Mouse (Mus musculus): ENCODE measurements around the gene Gm6657. TPM values are rescaled to one million over a fixed set of nuclear protein-coding genes. Genes with fewer than 3 reads are reported as not detected.

Gm6657 gene
- not detected for polyA plus RNA-seq (2015; fragmentation: Illumina TruSeq; extraction: RNeasy Lipid Tissue Mini Kit (QIAGEN cat#74804); ENCODE audit: low read depth, low replicate concordance)

DNA sequence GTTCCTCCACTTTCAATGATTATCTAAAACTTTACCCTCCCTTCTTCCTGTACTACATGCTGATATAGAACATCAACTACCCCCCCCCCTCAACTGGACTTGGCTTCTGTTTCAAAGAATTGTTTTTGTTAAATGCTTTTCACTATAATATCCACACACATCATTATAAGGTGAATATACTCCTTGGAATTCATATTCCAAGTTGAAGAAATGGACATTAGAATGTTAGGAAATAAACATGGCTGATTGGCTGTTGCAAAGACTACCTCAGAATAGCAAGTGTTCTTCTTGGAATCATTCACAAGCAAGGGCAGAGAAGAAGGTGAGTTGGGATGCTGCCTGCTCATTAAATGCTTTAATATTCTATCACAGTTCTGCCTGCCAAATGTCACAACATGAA lies at the start of gene Gm6657:
Gene Gm6657, plus strand, starts transcription at position 301 of the 400 bp plus-strand sequence.

DNA sequence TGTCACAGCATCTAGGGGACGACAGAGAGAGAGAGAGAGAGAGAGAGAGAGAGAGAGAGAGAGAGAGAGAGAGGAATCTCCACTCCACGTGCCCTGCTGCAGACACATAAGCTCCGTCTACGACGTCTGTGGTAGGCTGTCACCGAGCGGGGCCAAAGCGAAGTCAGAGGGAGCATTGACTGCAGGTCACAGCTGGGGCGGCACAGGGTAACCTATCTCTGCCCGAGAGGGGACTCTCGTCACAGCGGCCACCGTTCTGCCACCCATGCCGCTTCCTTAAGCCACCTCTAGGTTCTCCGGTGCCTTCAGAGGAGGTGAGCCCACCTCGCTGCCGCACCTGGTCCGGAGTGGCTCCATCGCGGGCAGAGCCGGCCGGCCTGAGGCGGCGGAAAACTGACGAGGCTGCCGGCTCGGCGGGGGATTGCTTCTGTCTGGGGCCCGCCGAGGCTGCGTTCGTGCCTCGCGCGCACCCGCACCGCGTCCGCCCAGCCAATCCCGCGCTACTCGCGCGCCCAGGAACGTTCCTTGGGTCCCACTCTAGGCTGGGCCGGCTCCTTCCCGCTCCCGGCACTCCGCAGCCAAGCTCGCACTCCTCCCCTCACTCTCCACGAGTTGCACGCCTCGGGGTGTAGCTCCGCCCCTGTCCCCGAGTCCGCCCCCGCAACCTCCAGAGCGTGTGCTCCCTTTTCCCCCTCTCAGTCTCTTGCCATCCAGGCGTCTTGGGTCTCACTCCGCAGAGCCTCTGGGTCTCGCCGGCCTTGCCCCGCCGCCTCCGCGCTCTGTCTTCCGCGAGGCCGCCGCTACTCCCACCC lies 31.9 kb downstream of the Gm6657 start, which contains the start of gene Gphn:
Gene Gphn, plus strand, starts transcription at position 673 of the 812 bp plus-strand sequence.

Other genes starting within 250 kb of the Gm6657 start
- gene Gphn, start 32.1 kb downstream of the Gm6657 start, polyA plus RNA-seq (2015; fragmentation: Illumina TruSeq; extraction: RNeasy Lipid Tissue Mini Kit (QIAGEN cat#74804); ENCODE audit: low read depth, low replicate concordance), result 64.6 TPM

All from brain, adult 10 weeks (tissue).